ENCODE assay signal across 7 mouse cellular contexts in genomic region chr11:106500393-106501307, GRCm38 (mm10). TPM values are rescaled to one million over a fixed set of nuclear protein-coding genes. Genes with fewer than 3 reads are reported as not detected.
DNase-seq lines count a peak whose midpoint lies in the region; ATAC-seq lines count a peak whose summit lies in the region.

No protein-coding gene starts in this region.

- H3K9ac ChIP-seq in intestine, embryonic 16.5 days (ENCODE audit: low read depth, low read length), result peak overlapping the region; percentile 93
- peak overlapping the region; percentile 100 for H3K9ac ChIP-seq in midbrain, embryonic 11.5 days (ENCODE audit: low read length)

- H3K4me1 ChIP-seq in intestine, embryonic 16.5 days (ENCODE audit: control insufficient read depth, insufficient read depth, low read length), result no peaks in the 10 kb centered on the region
- peaks cover 5% of the 10 kb centered on the region; the same call in 1 of the 2 replicates for H3K4me1 ChIP-seq in midbrain, embryonic 11.5 days (ENCODE audit: control insufficient read depth, insufficient read depth, low read length)

- no peaks in the 10 kb centered on the region for H3K9me3 ChIP-seq in intestine, embryonic 16.5 days (ENCODE audit: control insufficient read depth, low read length)
- no peaks in the 10 kb centered on the region for H3K9me3 ChIP-seq in midbrain, embryonic 11.5 days (ENCODE audit: control insufficient read depth, low read length)

- H3K4me2 ChIP-seq in intestine, embryonic 16.5 days (ENCODE audit: low read depth, low read length), result peak overlapping the region; percentile 58
- peak overlapping the region; percentile 60 for H3K4me2 ChIP-seq in midbrain, embryonic 11.5 days

- peak overlapping the region; percentile 98 for H3K27ac ChIP-seq in intestine, embryonic 16.5 days (ENCODE audit: low read length)
- H3K27ac ChIP-seq in midbrain, embryonic 11.5 days (ENCODE audit: low read depth, low read length), result peak overlapping the region; percentile 98

- under 1% methylated on average over 52 of the region's 55 CpGs for WGBS in intestine, embryonic 16.5 days
- WGBS in midbrain, embryonic 11.5 days, result under 1% methylated on average over 49 of the region's 55 CpGs

- DNase-seq in adrenal gland, adult 8-10 months, result peak; percentile 96
- DNase-seq in embryo, embryonic 9.5 days (ENCODE audit: extremely low spot score), result peak; percentile 92
- peak; percentile 75 to 90 for DNase-seq in gastrocnemius, postnatal 4 days (ENCODE audit: low spot score in 2 of 2)
- peak; percentile 90 to 94 for DNase-seq in left cerebral cortex, postnatal 36 days (ENCODE audit: low spot score in 2 of 2)
- DNase-seq in midbrain, embryonic 11.5 days (ENCODE audit: low spot score, missing footprints), result peak; percentile 99
- DNase-seq in skeletal muscle tissue, adult 2 months (ENCODE audit: low read depth, low spot score), result peak; percentile 99

- ATAC-seq in intestine, embryonic 16.5 days, result peak; percentile 97
- peak; percentile 97 for ATAC-seq in midbrain, embryonic 11.5 days (ENCODE audit: low FRiP score)

- no peaks in the 10 kb centered on the region for H3K36me3 ChIP-seq in intestine, embryonic 16.5 days (ENCODE audit: control insufficient read depth, insufficient read depth, low read length)
- H3K36me3 ChIP-seq in midbrain, embryonic 11.5 days (ENCODE audit: control insufficient read depth, insufficient read depth, low read length), result no peaks in the 10 kb centered on the region

- H3K4me3 ChIP-seq in intestine, embryonic 16.5 days (ENCODE audit: low read length), result peak overlapping the region; percentile 83
- peak overlapping the region; percentile 69 for H3K4me3 ChIP-seq in midbrain, embryonic 11.5 days (ENCODE audit: low read depth, low read length)

- H3K27me3 ChIP-seq in intestine, embryonic 16.5 days (replicated peaks; ENCODE audit: control insufficient read depth, insufficient read depth, low read length), result no peaks in the 10 kb centered on the region
- no peaks in the 10 kb centered on the region for H3K27me3 ChIP-seq in midbrain, embryonic 11.5 days (ENCODE audit: control insufficient read depth, insufficient read depth, low read length)

- intact Hi-C loops in left cerebral cortex, postnatal 36 days (cut with DNase I), result loop anchor here (5.0 kb wide), 1 partner anchor 112 kb away; the partner anchor contains the start of gene Tex2

RNA-seq across cellular contexts. Expression of gene Ern1, which starts 13.0 kb away (rescaled TPM):
- total RNA-seq in adrenal gland, adult 8-10 months (2022), result 100 to 1,000 TPM; 171 to 211 (median 198) TPM
- 10 to 100 TPM in 1 of 2 experiments, 1 to 10 TPM in 1; 7.1 to 10.3 TPM for total RNA-seq in gastrocnemius, postnatal 4 days (2021)
- 4.1 TPM in 2 replicates for polyA plus RNA-seq in intestine, embryonic 16.5 days (2015; fragmentation: Nextera tagmentation; extraction: Ambion mirVana)
- 1 to 10 TPM; 9.8 to 9.9 TPM for total RNA-seq in left cerebral cortex, postnatal 36 days (2021)
- polyA plus RNA-seq in midbrain, embryonic 11.5 days (2014; fragmentation: Nextera tagmentation; extraction: Ambion mirVana), result 4.6 and 5.5 TPM in 2 replicates

Comparison
In these comparisons a context has a peak if more than half of its experiments do, and no peak if none do; other contexts are left out.
1. Peak in every context shown above with its lines: DNase-seq, ATAC-seq, H3K4me3 ChIP-seq and H3K27ac ChIP-seq.
2. RNA of gene Ern1, which starts 13.0 kb away (total RNA-seq): 171 to 211 TPM in adrenal gland, adult 8-10 months; 7.1 to 10.3 TPM in gastrocnemius, postnatal 4 days and 9.8 to 9.9 TPM in left cerebral cortex, postnatal 36 days; every median in the first group is over 10 times any median in the second.